Mouse (Mus musculus) E14TG2a.4 (cell line): ENCODE results near the gene Sdk2.

Source experiments
- CTCF ChIP-seq: conservative IDR thresholded peaks from 2 replicates; pipeline ENCODE4 v1.5.1; 2014; ENCODE audit warnings: low read length
- NANOG ChIP-seq: IDR thresholded peaks from 2 replicates; pipeline ENCODE4 v1.6.1; 2014; ENCODE audit warnings: borderline replicate concordance, low read length, mixed read lengths

- no peak for TF ChIP-seq CTCF
- no peak for TF ChIP-seq NANOG
Observed at GRCm38 (mm10) chr11:113974876-113975666, 91.8 kb downstream of the Sdk2 start.
